Mouse (Mus musculus) thymus, adult 18-20 months (tissue): Measurements from ENCODE around the gene Rpl37.

ENCODE experiments used
- DNase-seq, 2 experiments: peaks; one replicate each; pipeline ENCODE4 v3.0.0; 2022; ENCODE audit warnings: mixed read lengths in 2 of 2

Gene Rpl37

DNA sequence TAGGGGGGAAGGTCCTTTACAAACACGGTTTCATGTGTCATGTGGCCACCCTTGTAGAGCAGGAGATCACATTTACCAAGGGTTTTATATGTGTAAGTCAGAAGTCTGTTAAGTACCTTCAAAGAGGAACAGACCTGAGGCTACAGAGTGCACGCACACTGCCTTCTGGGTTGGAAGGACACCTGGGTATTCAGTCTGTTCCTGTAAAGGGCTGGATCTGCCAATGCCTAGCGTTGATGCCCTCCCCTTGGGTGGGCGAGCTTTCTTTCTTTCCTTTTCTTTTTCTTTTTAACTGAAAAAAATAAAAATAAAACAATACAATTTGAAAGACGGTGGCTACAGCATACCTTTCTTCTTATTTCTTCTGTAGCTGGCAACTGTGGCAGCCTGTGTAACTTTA, 38.6 kb downstream of the Rpl37 start:
- no peak for DNase-seq

DNA sequence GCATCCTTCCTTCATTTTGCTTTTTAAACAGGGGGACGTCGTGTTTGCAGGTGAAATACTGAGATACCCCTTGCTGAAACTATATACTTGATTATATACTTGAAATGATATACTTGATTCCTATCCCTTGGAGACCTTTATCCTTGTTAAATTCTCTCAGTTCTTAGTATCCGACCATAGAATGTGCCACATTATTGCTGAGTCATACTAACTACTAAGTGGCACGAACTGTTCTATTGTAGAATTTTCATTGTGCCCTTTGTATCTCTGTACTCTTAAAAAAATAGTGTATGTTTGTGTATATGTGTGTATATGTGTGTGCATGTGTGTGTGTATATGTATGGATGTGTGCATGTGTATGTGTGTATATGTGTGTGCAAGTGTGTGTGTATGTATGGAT, 39.9 kb downstream of the Rpl37 start:
- no peak for DNase-seq

DNA sequence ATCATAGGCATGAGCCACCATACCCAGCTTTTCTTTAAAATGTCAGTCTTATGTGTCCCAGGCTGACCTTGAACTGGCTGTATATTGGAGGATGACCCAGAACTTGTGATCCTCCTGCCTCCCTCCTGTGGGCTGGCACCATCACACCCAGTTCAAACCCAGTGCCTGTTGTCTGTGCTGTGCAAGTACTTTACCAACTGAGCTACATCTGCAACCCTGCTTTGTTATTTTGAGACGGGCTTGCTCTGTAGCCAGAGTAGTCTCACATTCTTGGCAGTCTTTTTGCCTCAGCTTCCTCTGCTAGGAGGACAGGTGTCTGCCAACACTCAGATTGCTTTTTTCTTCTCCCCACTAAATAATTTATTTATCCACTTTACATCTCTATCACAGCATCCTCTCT, 40.9 kb downstream of the Rpl37 start:
- DNase-seq = no peak

DNA sequence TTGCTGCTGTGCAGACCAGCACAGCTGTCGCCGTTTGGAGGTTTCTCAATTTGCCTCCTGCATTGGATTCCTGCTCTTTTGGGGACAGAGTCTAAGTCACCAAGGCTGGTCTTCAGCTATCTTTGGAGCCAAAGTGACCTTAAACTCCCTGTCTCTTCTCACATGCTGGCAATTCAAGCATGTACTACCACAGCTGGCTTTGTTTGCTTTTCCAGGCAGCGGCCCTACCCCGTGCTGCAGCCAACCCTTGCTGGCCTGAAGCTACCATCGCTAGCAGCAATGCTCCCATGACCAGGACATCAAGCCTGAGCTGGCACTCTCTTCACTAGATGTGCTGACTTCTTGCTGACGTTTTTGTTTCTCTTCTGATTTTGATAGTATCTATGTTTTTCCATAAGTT, 42.4 kb downstream of the Rpl37 start:
- no peak for DNase-seq

DNA sequence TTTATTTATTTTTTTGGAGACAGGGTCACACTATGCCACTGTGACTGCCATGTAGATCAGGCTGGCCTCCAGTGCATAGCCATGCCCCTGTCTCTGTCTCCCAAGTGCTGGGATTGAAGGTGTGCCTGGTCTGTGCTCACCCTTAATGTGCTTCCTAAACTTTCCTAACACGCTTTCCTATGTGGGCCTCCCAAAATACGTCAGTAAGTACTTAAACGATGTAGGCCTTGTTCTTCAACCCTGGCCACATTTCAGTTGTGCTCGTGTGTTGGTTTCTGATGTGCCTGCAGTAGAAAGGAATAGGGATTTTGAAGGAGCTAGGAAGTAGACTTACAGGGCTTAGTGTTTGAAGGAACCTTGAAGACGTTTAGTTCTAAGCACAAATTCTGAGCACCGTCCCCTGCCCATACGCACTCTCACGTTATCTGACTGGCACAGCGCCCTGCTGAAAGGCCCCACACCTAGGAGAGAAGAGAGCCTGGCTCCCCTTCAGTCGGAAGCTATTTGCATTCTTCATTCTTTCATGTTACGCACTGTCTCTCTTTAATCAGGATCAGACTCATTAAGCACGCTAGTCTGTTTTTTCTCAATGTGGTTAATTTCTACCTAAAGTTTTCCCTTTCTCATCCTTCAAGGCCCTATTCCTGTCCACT, 48.8 kb downstream of the Rpl37 start:
- DNase-seq = no peak
